Mouse (Mus musculus): ENCODE data around the gene Perm1. TPM values are rescaled to one million over a fixed set of nuclear protein-coding genes. Genes with fewer than 3 reads are reported as not detected.
A peak's percentile ranks its signal among the peaks of the same experiment; 100 is the strongest.

Perm1 gene
- polyA plus RNA-seq, 1 experiment from 2014 or later: 0.35 TPM

GRCm38 (mm10) chr4:156234701-156235213 lies 19.1 kb downstream of the Perm1 start, which contains the start of gene Plekhn1:
Gene Plekhn1, minus strand, starts transcription at chr4:156234857.
- H3K4me3 ChIP-seq (ENCODE audit: low read length): peak within 1 kb of the TSS; percentile 90
- WGBS: 0% methylated on average over 34 of the region's 48 CpGs
- ATAC-seq: peak; percentile 46

GRCm38 (mm10) chr4:156235360-156235770 lies 19.7 kb downstream of the Perm1 start:
- Histone ChIP-seq H3K4me2 (ENCODE audit: low read depth, low read length) (peak overlapping the region; percentile 67), H3K4me1 (ENCODE audit: control insufficient read depth, insufficient read depth, low read length) (peaks cover 13% of the 10 kb centered on the region), H3K4me3 (ENCODE audit: low read length) (peak overlapping the region; percentile 90), H3K36me3 (ENCODE audit: control insufficient read depth, insufficient read depth, low read length) (peaks cover 20% of the 10 kb centered on the region), H3K27ac (ENCODE audit: low read length) (peak overlapping the region; percentile 98), H3K9me3 (ENCODE audit: control insufficient read depth, low read length) (no peaks in the 10 kb centered on the region), H3K27me3 (replicated peaks; ENCODE audit: control insufficient read depth, insufficient read depth, low read length) (no peaks in the 10 kb centered on the region), H3K9ac (ENCODE audit: low read depth, low read length) (peak overlapping the region; percentile 85)
- peak; percentile 29 for ATAC-seq
- under 1% methylated on average over 15 of the region's 15 CpGs for WGBS

More at GRCm38 (mm10) chr4:156234701-156235213, 19.1 kb downstream of the Perm1 start, which contains the start of gene Plekhn1:
- Histone ChIP-seq H3K27me3 (replicated peaks; ENCODE audit: control insufficient read depth, insufficient read depth, low read length) (no peaks in the 10 kb centered on the region), H3K9ac (ENCODE audit: low read depth, low read length) (peak within 1 kb of the TSS; percentile 85), H3K36me3 (ENCODE audit: control insufficient read depth, insufficient read depth, low read length) (peaks cover 14% of the 10 kb centered on the region), H3K27ac (ENCODE audit: low read length) (peak within 1 kb of the TSS; percentile 98), H3K4me2 (ENCODE audit: low read depth, low read length) (peak within 1 kb of the TSS; percentile 78), H3K9me3 (ENCODE audit: control insufficient read depth, low read length) (no peaks in the 10 kb centered on the region), H3K4me1 (ENCODE audit: control insufficient read depth, insufficient read depth, low read length) (peaks cover 13% of the 10 kb centered on the region)

GRCm38 (mm10) chr4:156235808-156236533 lies 20.3 kb downstream of the Perm1 start, which contains the start of gene Noc2l:
Gene Noc2l, plus strand, starts transcription at chr4:156236010.
- under 1% methylated on average over 82 of the region's 90 CpGs for WGBS
- Histone ChIP-seq H3K4me2 (ENCODE audit: low read depth, low read length) (peak within 1 kb of the TSS; percentile 78), H3K36me3 (ENCODE audit: control insufficient read depth, insufficient read depth, low read length) (peaks cover 25% of the 10 kb centered on the region), H3K27me3 (replicated peaks; ENCODE audit: control insufficient read depth, insufficient read depth, low read length) (no peaks in the 10 kb centered on the region), H3K9me3 (ENCODE audit: control insufficient read depth, low read length) (no peaks in the 10 kb centered on the region), H3K9ac (ENCODE audit: low read depth, low read length) (peak within 1 kb of the TSS; percentile 85), H3K27ac (ENCODE audit: low read length) (peak within 1 kb of the TSS; percentile 98), H3K4me3 (ENCODE audit: low read length) (peak within 1 kb of the TSS; percentile 90), H3K4me1 (ENCODE audit: control insufficient read depth, insufficient read depth, low read length) (peaks cover 13% of the 10 kb centered on the region)
- peak; percentile 91 for ATAC-seq

GRCm38 (mm10) chr4:156236651-156237447 lies 21.2 kb downstream of the Perm1 start:
- Histone ChIP-seq H3K27me3 (replicated peaks; ENCODE audit: control insufficient read depth, insufficient read depth, low read length) (no peaks in the 10 kb centered on the region), H3K9me3 (ENCODE audit: control insufficient read depth, low read length) (no peaks in the 10 kb centered on the region), H3K4me2 (ENCODE audit: low read depth, low read length) (peak overlapping the region; percentile 75), H3K9ac (ENCODE audit: low read depth, low read length) (peak overlapping the region; percentile 85), H3K27ac (ENCODE audit: low read length) (peak overlapping the region; percentile 98; the same call in 1 of the 2 replicates), H3K4me1 (ENCODE audit: control insufficient read depth, insufficient read depth, low read length) (peaks cover 13% of the 10 kb centered on the region), H3K4me3 (ENCODE audit: low read length) (peak overlapping the region; percentile 90), H3K36me3 (ENCODE audit: control insufficient read depth, insufficient read depth, low read length) (peaks cover 29% of the 10 kb centered on the region)
- ATAC-seq: no peak
- WGBS: 20% methylated on average over 55 of the region's 60 CpGs

GRCm38 (mm10) chr4:156249567-156249966 lies 33.9 kb downstream of the Perm1 start:
- H3K27me3 ChIP-seq (replicated peaks; ENCODE audit: control insufficient read depth, insufficient read depth, low read length): peaks cover 15% of the 10 kb centered on the region
- H3K4me2 ChIP-seq (ENCODE audit: low read depth, low read length): no peak overlapping the region
- 55% methylated on average over 11 of the region's 11 CpGs for WGBS
- no peak for ATAC-seq
- no peak overlapping the region for H3K9ac ChIP-seq (ENCODE audit: low read depth, low read length)
- H3K4me3 ChIP-seq (ENCODE audit: low read length): no peak overlapping the region
- H3K4me1 ChIP-seq (ENCODE audit: control insufficient read depth, insufficient read depth, low read length): peaks cover 4% of the 10 kb centered on the region
- H3K9me3 ChIP-seq (ENCODE audit: control insufficient read depth, low read length): no peaks in the 10 kb centered on the region
- peaks cover 22% of the 10 kb centered on the region for H3K36me3 ChIP-seq (ENCODE audit: control insufficient read depth, insufficient read depth, low read length)
- H3K27ac ChIP-seq (ENCODE audit: low read length): no peak overlapping the region

- Histone ChIP-seq H3K9ac (ENCODE audit: low read depth, low read length) (no peak overlapping the region), H3K27me3 (replicated peaks; ENCODE audit: control insufficient read depth, insufficient read depth, low read length) (peaks cover 26% of the 10 kb centered on the region), H3K4me1 (ENCODE audit: control insufficient read depth, insufficient read depth, low read length) (peaks cover 10% of the 10 kb centered on the region), H3K27ac (ENCODE audit: low read length) (no peak overlapping the region), H3K4me3 (ENCODE audit: low read length) (no peak overlapping the region), H3K36me3 (ENCODE audit: control insufficient read depth, insufficient read depth, low read length) (peaks cover 10% of the 10 kb centered on the region), H3K9me3 (ENCODE audit: control insufficient read depth, low read length) (no peaks in the 10 kb centered on the region), H3K4me2 (ENCODE audit: low read depth, low read length) (no peak overlapping the region)
- whole genome bisulfite sequencing: 68% methylated on average over 8 of the region's 8 CpGs
- no peak for ATAC-seq
Observed at GRCm38 (mm10) chr4:156251081-156251480, 35.4 kb downstream of the Perm1 start.

- H3K4me2 ChIP-seq (ENCODE audit: low read depth, low read length): no peak overlapping the region
- no peak overlapping the region for H3K27ac ChIP-seq (ENCODE audit: low read length)
- H3K9ac ChIP-seq (ENCODE audit: low read depth, low read length): no peak overlapping the region
- no peak for ATAC-seq
- H3K9me3 ChIP-seq (ENCODE audit: control insufficient read depth, low read length): no peaks in the 10 kb centered on the region
- H3K4me3 ChIP-seq (ENCODE audit: low read length): no peak overlapping the region
- peaks cover 26% of the 10 kb centered on the region for H3K27me3 ChIP-seq (replicated peaks; ENCODE audit: control insufficient read depth, insufficient read depth, low read length)
- peaks cover 10% of the 10 kb centered on the region for H3K36me3 ChIP-seq (ENCODE audit: control insufficient read depth, insufficient read depth, low read length)
- 32% methylated on average over 7 of the region's 7 CpGs for WGBS
- H3K4me1 ChIP-seq (ENCODE audit: control insufficient read depth, insufficient read depth, low read length): peaks cover 10% of the 10 kb centered on the region
Observed at GRCm38 (mm10) chr4:156252140-156252539, 36.5 kb downstream of the Perm1 start.

GRCm38 (mm10) chr4:156252619-156253018 lies 37.0 kb downstream of the Perm1 start:
- WGBS: 36% methylated on average over 3 of the region's 3 CpGs
- Histone ChIP-seq H3K27me3 (replicated peaks; ENCODE audit: control insufficient read depth, insufficient read depth, low read length) (peaks cover 26% of the 10 kb centered on the region), H3K9me3 (ENCODE audit: control insufficient read depth, low read length) (no peaks in the 10 kb centered on the region), H3K4me1 (ENCODE audit: control insufficient read depth, insufficient read depth, low read length) (peaks cover 10% of the 10 kb centered on the region), H3K4me3 (ENCODE audit: low read length) (no peak overlapping the region), H3K27ac (ENCODE audit: low read length) (no peak overlapping the region), H3K36me3 (ENCODE audit: control insufficient read depth, insufficient read depth, low read length) (peaks cover 10% of the 10 kb centered on the region), H3K9ac (ENCODE audit: low read depth, low read length) (no peak overlapping the region), H3K4me2 (ENCODE audit: low read depth, low read length) (no peak overlapping the region)
- ATAC-seq: no peak

- Histone ChIP-seq H3K4me2 (ENCODE audit: low read depth, low read length) (no peak overlapping the region), H3K4me3 (ENCODE audit: low read length) (no peak overlapping the region), H3K27me3 (replicated peaks; ENCODE audit: control insufficient read depth, insufficient read depth, low read length) (peaks cover 26% of the 10 kb centered on the region), H3K4me1 (ENCODE audit: control insufficient read depth, insufficient read depth, low read length) (peaks cover 10% of the 10 kb centered on the region), H3K9me3 (ENCODE audit: control insufficient read depth, low read length) (no peaks in the 10 kb centered on the region), H3K9ac (ENCODE audit: low read depth, low read length) (no peak overlapping the region), H3K36me3 (ENCODE audit: control insufficient read depth, insufficient read depth, low read length) (peaks cover 8% of the 10 kb centered on the region; the same call in 1 of the 2 replicates), H3K27ac (ENCODE audit: low read length) (no peak overlapping the region)
- ATAC-seq: peak; percentile 62
- 41% methylated on average over 7 of the region's 7 CpGs for WGBS
Observed at GRCm38 (mm10) chr4:156253043-156253442, 37.4 kb downstream of the Perm1 start.

Measured in intestine, embryonic 16.5 days (tissue).